Mouse (Mus musculus): Measurements from ENCODE around the gene Akr1cl. TPM values are rescaled to one million over a fixed set of nuclear protein-coding genes. Genes with fewer than 3 reads are reported as not detected.

Akr1cl gene
- polyA plus RNA-seq, 1 experiment from 2014 or later = not detected

- WGBS (ENCODE audit: insufficient replicate concordance) = 85% methylated on average over 3 of the region's 3 CpGs
- Histone ChIP-seq H3K27ac (ENCODE audit: low read depth) (no peak overlapping the region), H3K9me3 (ENCODE audit: low read length) (no peaks in the 10 kb centered on the region), H3K27me3 (ENCODE audit: insufficient read depth, low read length) (no peaks in the 10 kb centered on the region), H3K9ac (replicated peaks) (no peak overlapping the region), H3K4me1 (ENCODE audit: insufficient read depth) (no peaks in the 10 kb centered on the region), H3K36me3 (replicated peaks; ENCODE audit: insufficient read depth, low read length) (no peaks in the 10 kb centered on the region), H3K4me3 (ENCODE audit: low read depth, low read length) (no peak overlapping the region), H3K4me2 (ENCODE audit: low read depth, low read length) (no peak overlapping the region)
- ATAC-seq (no peak), DNase-seq (no peak)
- TF ChIP-seq EP300 (IDR thresholded peaks at IDR 0.05; ENCODE audit: low read depth) = no peak
- TF ChIP-seq CTCF (IDR thresholded peaks at IDR 0.05; ENCODE audit: low read depth) = no peak
Measured at GRCm38 (mm10) chr1:65041837-65042236, 9.3 kb upstream of the Akr1cl start.

- no peak overlapping the region for H3K9ac ChIP-seq (replicated peaks)
- TF ChIP-seq EP300 (IDR thresholded peaks at IDR 0.05; ENCODE audit: low read depth) = no peak
- no peak for TF ChIP-seq CTCF (IDR thresholded peaks at IDR 0.05; ENCODE audit: low read depth)
- no peak for ATAC-seq
- no peak overlapping the region for H3K27ac ChIP-seq (ENCODE audit: low read depth)
- 65% methylated on average over 6 of the region's 6 CpGs for WGBS (ENCODE audit: insufficient replicate concordance)
- H3K4me2 ChIP-seq (ENCODE audit: low read depth, low read length) = no peak overlapping the region
- DNase-seq = no peak
- no peaks in the 10 kb centered on the region for H3K27me3 ChIP-seq (ENCODE audit: insufficient read depth, low read length)
- no peaks in the 10 kb centered on the region for H3K4me1 ChIP-seq (ENCODE audit: insufficient read depth)
- H3K9me3 ChIP-seq (ENCODE audit: low read length) = no peaks in the 10 kb centered on the region
- H3K4me3 ChIP-seq (ENCODE audit: low read depth, low read length) = no peak overlapping the region
- no peaks in the 10 kb centered on the region for H3K36me3 ChIP-seq (replicated peaks; ENCODE audit: insufficient read depth, low read length)
Measured at GRCm38 (mm10) chr1:65040806-65041205, 8.2 kb upstream of the Akr1cl start.

GRCm38 (mm10) chr1:65039679-65040078, 7.1 kb upstream of the Akr1cl start:
- 69% methylated on average over 3 of the region's 3 CpGs for WGBS (ENCODE audit: insufficient replicate concordance)
- no peak for TF ChIP-seq EP300 (IDR thresholded peaks at IDR 0.05; ENCODE audit: low read depth)
- no peak for TF ChIP-seq CTCF (IDR thresholded peaks at IDR 0.05; ENCODE audit: low read depth)
- no peak for DNase-seq

GRCm38 (mm10) chr1:65037542-65037941, 5.0 kb upstream of the Akr1cl start:
- ATAC-seq = no peak

More at GRCm38 (mm10) chr1:65039679-65040078, 7.1 kb upstream of the Akr1cl start:
- H3K4me2 ChIP-seq (ENCODE audit: low read depth, low read length) = no peak overlapping the region
- no peak overlapping the region for H3K27ac ChIP-seq (ENCODE audit: low read depth)
- H3K36me3 ChIP-seq (replicated peaks; ENCODE audit: insufficient read depth, low read length) = no peaks in the 10 kb centered on the region
- no peaks in the 10 kb centered on the region for H3K27me3 ChIP-seq (ENCODE audit: insufficient read depth, low read length)
- H3K9ac ChIP-seq (replicated peaks) = no peak overlapping the region
- no peak overlapping the region for H3K4me3 ChIP-seq (ENCODE audit: low read depth, low read length)
- H3K9me3 ChIP-seq (ENCODE audit: low read length) = no peaks in the 10 kb centered on the region
- ATAC-seq = no peak
- no peaks in the 10 kb centered on the region for H3K4me1 ChIP-seq (ENCODE audit: insufficient read depth)

GRCm38 (mm10) chr1:65035513-65035912, 3.0 kb upstream of the Akr1cl start:
- H3K4me3 ChIP-seq (ENCODE audit: low read depth, low read length) = no peak overlapping the region
- H3K9me3 ChIP-seq (ENCODE audit: low read length) = no peaks in the 10 kb centered on the region
- TF ChIP-seq EP300 (IDR thresholded peaks at IDR 0.05; ENCODE audit: low read depth) = no peak
- TF ChIP-seq CTCF (IDR thresholded peaks at IDR 0.05; ENCODE audit: low read depth) = no peak
- no peaks in the 10 kb centered on the region for H3K36me3 ChIP-seq (replicated peaks; ENCODE audit: insufficient read depth, low read length)
- no peak overlapping the region for H3K27ac ChIP-seq (ENCODE audit: low read depth)
- no peaks in the 10 kb centered on the region for H3K4me1 ChIP-seq (ENCODE audit: insufficient read depth)
- DNase-seq (no peak), ATAC-seq (no peak)
- H3K9ac ChIP-seq (replicated peaks) = no peak overlapping the region
- H3K4me2 ChIP-seq (ENCODE audit: low read depth, low read length) = no peak overlapping the region
- H3K27me3 ChIP-seq (ENCODE audit: insufficient read depth, low read length) = no peaks in the 10 kb centered on the region
- 39% methylated on average over 3 of the region's 3 CpGs for WGBS (ENCODE audit: insufficient replicate concordance)

More at GRCm38 (mm10) chr1:65037542-65037941, 5.0 kb upstream of the Akr1cl start:
- no peak for TF ChIP-seq EP300 (IDR thresholded peaks at IDR 0.05; ENCODE audit: low read depth)
- no peak for TF ChIP-seq CTCF (IDR thresholded peaks at IDR 0.05; ENCODE audit: low read depth)
- Histone ChIP-seq H3K4me1 (ENCODE audit: insufficient read depth) (no peaks in the 10 kb centered on the region), H3K36me3 (replicated peaks; ENCODE audit: insufficient read depth, low read length) (no peaks in the 10 kb centered on the region), H3K27ac (ENCODE audit: low read depth) (no peak overlapping the region), H3K9me3 (ENCODE audit: low read length) (no peaks in the 10 kb centered on the region), H3K27me3 (ENCODE audit: insufficient read depth, low read length) (no peaks in the 10 kb centered on the region), H3K4me3 (ENCODE audit: low read depth, low read length) (no peak overlapping the region), H3K4me2 (ENCODE audit: low read depth, low read length) (no peak overlapping the region), H3K9ac (replicated peaks) (no peak overlapping the region)
- no peak for DNase-seq
- 51% methylated on average over 2 of the region's 2 CpGs for WGBS (ENCODE audit: insufficient replicate concordance)

GRCm38 (mm10) chr1:65028206-65028605, 4.4 kb downstream of the Akr1cl start:
- TF ChIP-seq CTCF (IDR thresholded peaks at IDR 0.05; ENCODE audit: low read depth) (no peak), EP300 (IDR thresholded peaks at IDR 0.05; ENCODE audit: low read depth) (no peak)
- no peak for ATAC-seq
- Histone ChIP-seq H3K27me3 (ENCODE audit: insufficient read depth, low read length) (no peaks in the 10 kb centered on the region), H3K9me3 (ENCODE audit: low read length) (no peaks in the 10 kb centered on the region), H3K4me3 (ENCODE audit: low read depth, low read length) (no peak overlapping the region), H3K9ac (replicated peaks) (no peak overlapping the region), H3K4me2 (ENCODE audit: low read depth, low read length) (no peak overlapping the region), H3K36me3 (replicated peaks; ENCODE audit: insufficient read depth, low read length) (no peaks in the 10 kb centered on the region), H3K4me1 (ENCODE audit: insufficient read depth) (no peaks in the 10 kb centered on the region), H3K27ac (ENCODE audit: low read depth) (no peak overlapping the region)
- WGBS (ENCODE audit: insufficient replicate concordance) = 72% methylated on average over 9 of the region's 9 CpGs
- no peak for DNase-seq

- Histone ChIP-seq H3K4me1 (ENCODE audit: insufficient read depth) (no peaks in the 10 kb centered on the region), H3K27ac (ENCODE audit: low read depth) (no peak overlapping the region), H3K9me3 (ENCODE audit: low read length) (no peaks in the 10 kb centered on the region), H3K36me3 (replicated peaks; ENCODE audit: insufficient read depth, low read length) (no peaks in the 10 kb centered on the region), H3K9ac (replicated peaks) (no peak overlapping the region), H3K27me3 (ENCODE audit: insufficient read depth, low read length) (no peaks in the 10 kb centered on the region), H3K4me3 (ENCODE audit: low read depth, low read length) (no peak overlapping the region), H3K4me2 (ENCODE audit: low read depth, low read length) (no peak overlapping the region)
- no peak for TF ChIP-seq EP300 (IDR thresholded peaks at IDR 0.05; ENCODE audit: low read depth)
- TF ChIP-seq CTCF (IDR thresholded peaks at IDR 0.05; ENCODE audit: low read depth) = no peak
- ATAC-seq (no peak), DNase-seq (no peak)
- 82% methylated on average over 4 of the region's 4 CpGs for WGBS (ENCODE audit: insufficient replicate concordance)
Measured at GRCm38 (mm10) chr1:65012726-65013125, 19.8 kb downstream of the Akr1cl start.

All from liver, postnatal 0 days (tissue).